22 mouse cellular contexts compared by ENCODE assay signal in the genomic region with DNA sequence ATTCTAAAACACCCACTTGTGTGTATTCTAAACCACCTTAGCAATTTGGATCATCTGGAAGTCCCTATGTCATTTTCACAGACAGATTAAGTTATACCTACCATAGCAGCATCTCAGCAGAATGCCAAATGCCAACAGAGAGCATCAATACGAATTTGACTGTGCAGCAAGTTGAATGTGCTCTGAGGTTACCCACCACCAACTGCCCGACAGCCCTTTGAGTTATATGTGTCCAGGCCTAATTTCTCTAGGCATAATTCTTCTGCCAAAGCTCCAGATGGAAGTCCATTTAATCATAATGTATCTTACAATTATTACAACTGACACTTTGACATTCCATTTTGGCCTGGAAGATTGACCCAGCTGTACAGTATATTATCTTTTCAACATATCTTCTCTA.
DNase-seq lines count a peak whose midpoint lies in the region; ATAC-seq and TF ChIP-seq lines count a peak whose summit lies in the region.
"Had no signal": no experiment of that assay in that cellular context is flagged by ENCODE, and none has a peak within 500 bp of the region (broad histone marks: within the 10 kb centered on the region; RNA-seq: fewer than 3 reads in every experiment).

No protein-coding gene starts in this region.

- no peak for TF ChIP-seq CTCF in cerebellum, adult 2 months (IDR thresholded peaks at IDR 0.05; ENCODE audit: borderline replicate concordance, insufficient read depth, low read depth, low read length)
- no peak for TF ChIP-seq CTCF in midbrain, postnatal 0 days (IDR thresholded peaks at IDR 0.05)

- no peaks in the 10 kb centered on the region for H3K9me3 ChIP-seq in midbrain, postnatal 0 days (ENCODE audit: low read length)
- H3K9me3 ChIP-seq in midbrain, embryonic 11.5 days (ENCODE audit: control insufficient read depth, low read length) = no peaks in the 10 kb centered on the region

- H3K9ac ChIP-seq in midbrain, postnatal 0 days (replicated peaks; ENCODE audit: low read length, poor library complexity, severe bottlenecking) = no peak overlapping the region
- no peak overlapping the region for H3K9ac ChIP-seq in midbrain, embryonic 11.5 days (ENCODE audit: low read length)

- no peaks in the 10 kb centered on the region for H3K36me3 ChIP-seq in midbrain, postnatal 0 days (ENCODE audit: insufficient read depth, low read length)
- H3K36me3 ChIP-seq in midbrain, embryonic 11.5 days (ENCODE audit: control insufficient read depth, insufficient read depth, low read length) = no peaks in the 10 kb centered on the region
- H3K36me3 ChIP-seq: G1E had no signal

- peak; percentile 56 to 59 for DNase-seq in cerebellum, postnatal 10 days
- DNase-seq in cerebellum, adult 2 months = no peak
- peak; percentile 15 to 32 for DNase-seq in cerebellum, postnatal 14 days
- DNase-seq in cerebellum, postnatal 4 days (ENCODE audit: low spot score in 2 of 2) = no peak
- DNase-seq in left cerebral cortex, postnatal 4 days = peak; percentile 8
- no peak for DNase-seq in left cerebral cortex, postnatal 10 days (ENCODE audit: extremely low spot score in 1 of 2, low spot score in 2 of 2)
- DNase-seq in midbrain, postnatal 0 days (ENCODE audit: low spot score) = peak; percentile 8
- DNase-seq in midbrain, embryonic 11.5 days (ENCODE audit: low spot score, missing footprints) = no peak
- DNase-seq: adrenal gland, adult 2 months; adrenal gland, adult 8-10 months; adrenal gland, postnatal 10 days; adrenal gland, postnatal 14 days; adrenal gland, postnatal 25 days; adrenal gland, postnatal 36 days; B cell, adult 2 months; cerebellum, adult 11 months; cerebellum, adult 11-12 months had no signal

- no peak for ATAC-seq in midbrain, postnatal 0 days (ENCODE audit: low FRiP score)
- ATAC-seq in midbrain, embryonic 11.5 days (ENCODE audit: low FRiP score) = no peak
- ATAC-seq: activated CD4-positive, CD25-positive, alpha-beta regulatory T cell, adult 4 months; CD4-positive, CD25-positive, alpha-beta regulatory T cell, adult 4 months; Patski had no signal

- 17% methylated on average over 2 of the region's 2 CpGs for WGBS in cerebellum, adult 2 months
- 91% methylated on average over 2 of the region's 2 CpGs for WGBS in midbrain, postnatal 0 days
- 80% methylated on average over 2 of the region's 2 CpGs for WGBS in midbrain, embryonic 11.5 days

- intact Hi-C loops in left cerebral cortex, postnatal 4 days (cut with DNase I) = no loop called here
- intact Hi-C loops in left cerebral cortex, postnatal 10 days (cut with DNase I) = no loop called here

- TF ChIP-seq POLR2A in cerebellum, adult 2 months (IDR thresholded peaks at IDR 0.05; ENCODE audit: borderline replicate concordance, insufficient read depth, low read length) = no peak

- no peaks in the 10 kb centered on the region for H3K27me3 ChIP-seq in cerebellum, adult 2 months (ENCODE audit: control insufficient read depth, insufficient read depth, low read length)
- H3K27me3 ChIP-seq in midbrain, postnatal 0 days (ENCODE audit: insufficient read depth, low read length) = no peaks in the 10 kb centered on the region
- H3K27me3 ChIP-seq in midbrain, embryonic 11.5 days (ENCODE audit: control insufficient read depth, insufficient read depth, low read length) = no peaks in the 10 kb centered on the region
- H3K27me3 ChIP-seq: CH12.LX, Patski had no signal

- no peak overlapping the region for H3K27ac ChIP-seq in cerebellum, adult 2 months (ENCODE audit: insufficient read depth, low read length)
- no peak overlapping the region for H3K27ac ChIP-seq in midbrain, postnatal 0 days (ENCODE audit: low read depth, low read length)
- H3K27ac ChIP-seq in midbrain, embryonic 11.5 days (ENCODE audit: low read depth, low read length) = no peak overlapping the region

- no peak overlapping the region for H3K4me2 ChIP-seq in midbrain, postnatal 0 days (ENCODE audit: low read depth, low read length, poor library complexity, severe bottlenecking)
- no peak overlapping the region for H3K4me2 ChIP-seq in midbrain, embryonic 11.5 days

- no peaks in the 10 kb centered on the region for H3K4me1 ChIP-seq in cerebellum, adult 2 months (ENCODE audit: control insufficient read depth, insufficient read depth, low read length)
- no peaks in the 10 kb centered on the region for H3K4me1 ChIP-seq in midbrain, postnatal 0 days (ENCODE audit: insufficient read depth, low read length)
- no peaks in the 10 kb centered on the region for H3K4me1 ChIP-seq in midbrain, embryonic 11.5 days (ENCODE audit: control insufficient read depth, insufficient read depth, low read length)

- H3K4me3 ChIP-seq in cerebellum, adult 2 months (replicated peaks; ENCODE audit: insufficient read depth, low read depth, low read length) = no peak overlapping the region
- no peak overlapping the region for H3K4me3 ChIP-seq in midbrain, postnatal 0 days (ENCODE audit: low read depth, low read length)
- H3K4me3 ChIP-seq in midbrain, embryonic 11.5 days (ENCODE audit: low read depth, low read length) = no peak overlapping the region

Comparison
In these comparisons a context has a peak if more than half of its experiments do, and no peak if none do; other contexts are left out.
1. DNase-seq: peak in cerebellum, postnatal 10 days (2 of 2), cerebellum, postnatal 14 days (2 of 2), left cerebral cortex, postnatal 4 days (single experiment) and midbrain, postnatal 0 days (single experiment); none in cerebellum, adult 2 months (0 of 2), cerebellum, postnatal 4 days (0 of 2), left cerebral cortex, postnatal 10 days (0 of 2) and midbrain, embryonic 11.5 days (single experiment).